Mouse (Mus musculus): ENCODE results near the gene Hmces. TPM values are rescaled to one million over a fixed set of nuclear protein-coding genes. Genes with fewer than 3 reads are reported as not detected.
A peak's percentile ranks its signal among the peaks of the same experiment; 100 is the strongest.

Gene Hmces
- polyA plus RNA-seq, 1 experiment from 2014 or later: 64.6 TPM

- no peaks in the 10 kb centered on the region for H3K9me3 ChIP-seq
- peak within 1 kb of the TSS; percentile 94 for H3K4me3 ChIP-seq
- peak; percentile 76 for ATAC-seq (ENCODE audit: insufficient number of reproducible peaks, insufficient read depth, low FRiP score, low TSS enrichment, low read depth)
- H3K36me3 ChIP-seq: peaks cover 30% of the 10 kb centered on the region
- H3K27ac ChIP-seq: peak within 1 kb of the TSS; percentile 96
- H3K4me1 ChIP-seq: peaks cover 22% of the 10 kb centered on the region
- peak within 1 kb of the TSS; percentile 81 for H3K4me2 ChIP-seq
- no peaks in the 10 kb centered on the region for H3K27me3 ChIP-seq
- H3K9ac ChIP-seq: peak within 1 kb of the TSS; percentile 97
- WGBS: under 1% methylated on average over 54 of the region's 55 CpGs
Observed at GRCm38 (mm10) chr6:87981547-87982256, 68.0 kb downstream of the Hmces start, which contains the start of gene H1fx. TSS of gene H1fx (minus strand) at chr6:87981637.

- WGBS: 61% methylated on average over 9 of the region's 9 CpGs
- Histone ChIP-seq H3K27me3 (no peaks in the 10 kb centered on the region), H3K9me3 (no peaks in the 10 kb centered on the region), H3K4me2 (peak overlapping the region; percentile 81), H3K4me3 (peak overlapping the region; percentile 94), H3K9ac (peak overlapping the region; percentile 97), H3K36me3 (peaks cover 38% of the 10 kb centered on the region), H3K27ac (peak overlapping the region; percentile 96; the same call in 1 of the 2 replicates), H3K4me1 (peaks cover 22% of the 10 kb centered on the region)
- ATAC-seq (ENCODE audit: insufficient number of reproducible peaks, insufficient read depth, low FRiP score, low TSS enrichment, low read depth): no peak
Observed at GRCm38 (mm10) chr6:87982506-87982905, 68.8 kb downstream of the Hmces start.

Small RNA genes within 50 kb of the gene (microRNA-seq; reads per million reads assigned to microRNA genes)
- 1.1 reads per million for gene Gm47286

Other genes starting within 250 kb of the Hmces start
- gene Aplf, start 241.7 kb upstream of the Hmces start, polyA plus RNA-seq (2015; fragmentation: Nextera tagmentation; extraction: Ambion mirVana): 14.9 and 15.2 TPM in 2 replicates
- 1.5 and 2.2 TPM in 2 replicates for gene Efcc1, start 183.1 kb upstream of the Hmces start, polyA plus RNA-seq (2015; fragmentation: Nextera tagmentation; extraction: Ambion mirVana)
- 1.8 and 2.5 TPM in 2 replicates for gene Gp9, start 135.9 kb upstream of the Hmces start, polyA plus RNA-seq (2015; fragmentation: Nextera tagmentation; extraction: Ambion mirVana)
- gene Rab43, start 101.8 kb upstream of the Hmces start, polyA plus RNA-seq (2015; fragmentation: Nextera tagmentation; extraction: Ambion mirVana): 8.3 and 10.0 TPM in 2 replicates
- 3.9 and 5.5 TPM in 2 replicates for gene Gm45140, start 78.1 kb upstream of the Hmces start, polyA plus RNA-seq (2015; fragmentation: Nextera tagmentation; extraction: Ambion mirVana)
- 51.5 and 58.6 TPM in 2 replicates for gene Isy1, start 75.1 kb upstream of the Hmces start, polyA plus RNA-seq (2015; fragmentation: Nextera tagmentation; extraction: Ambion mirVana)
- 1,121 and 1,158 TPM in 2 replicates for gene Cnbp, start 62.8 kb upstream of the Hmces start, polyA plus RNA-seq (2015; fragmentation: Nextera tagmentation; extraction: Ambion mirVana)
- gene Copg1, start 26.1 kb upstream of the Hmces start, polyA plus RNA-seq (2015; fragmentation: Nextera tagmentation; extraction: Ambion mirVana): 162 and 176 TPM in 2 replicates
- 27.3 and 33.0 TPM in 2 replicates for gene H1fx, start 67.7 kb downstream of the Hmces start, polyA plus RNA-seq (2015; fragmentation: Nextera tagmentation; extraction: Ambion mirVana)
- gene Rab7, start 131.3 kb downstream of the Hmces start, polyA plus RNA-seq (2015; fragmentation: Nextera tagmentation; extraction: Ambion mirVana): 185 and 195 TPM in 2 replicates
- gene Rpn1, start 170.5 kb downstream of the Hmces start, polyA plus RNA-seq (2015; fragmentation: Nextera tagmentation; extraction: Ambion mirVana): 342 and 345 TPM in 2 replicates

All from embryonic facial prominence, embryonic 13.5 days (tissue).